Mouse (Mus musculus): ENCODE measurements at regions not wholly inside any gene's neighbourhood (a gene's known extent, or its start where the extent isn't known, plus 50 kb on each side); places are given as distances from the start of the nearest gene placed in this dataset.

- DNase-seq (ENCODE audit: low spot score in 2 of 2), result no peak
- intact Hi-C loops (cut with DNase I), result no loop called here
These were observed 443.8 kb downstream of the Tmem135 start for GRCm38 (mm10) chr7:88960190-88960589.

GRCm38 (mm10) chr7:88959332-88960124 lies 444.5 kb downstream of the Tmem135 start:
- no peak for DNase-seq (ENCODE audit: low spot score in 2 of 2)
- intact Hi-C loops (cut with DNase I), result no loop called here

GRCm38 (mm10) chr7:88954978-88955377 lies 449.0 kb downstream of the Tmem135 start:
- intact Hi-C loops (cut with DNase I), result no loop called here
- DNase-seq (ENCODE audit: low spot score in 2 of 2), result peak; percentile 12 to 17

DNA sequence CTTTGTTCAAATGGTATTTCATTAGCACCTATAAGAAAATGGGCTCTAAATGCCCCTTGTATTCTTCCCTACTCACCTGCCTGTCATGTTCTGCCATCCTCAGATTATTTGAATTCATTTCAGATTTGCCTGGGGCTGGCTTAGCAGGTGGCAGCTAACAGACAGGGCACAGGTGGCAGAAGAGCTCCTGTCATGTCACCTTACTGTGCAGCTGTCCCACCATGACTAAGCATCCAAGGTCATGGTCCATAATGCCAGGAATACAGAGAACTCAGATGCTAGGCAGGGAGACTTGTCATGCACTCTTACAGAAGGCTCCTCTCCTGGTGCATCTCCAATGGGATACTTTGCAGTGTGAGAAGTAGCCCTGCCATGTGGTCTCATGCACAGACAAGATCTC lies 458.7 kb downstream of the Tmem135 start:
- DNase-seq (ENCODE audit: low spot score in 2 of 2), result no peak
- intact Hi-C loops (cut with DNase I), result no loop called here

GRCm38 (mm10) chr7:88944936-88945335 lies 459.1 kb downstream of the Tmem135 start:
- DNase-seq (ENCODE audit: low spot score in 2 of 2), result no peak
- intact Hi-C loops (cut with DNase I), result no loop called here

- DNase-seq (ENCODE audit: low spot score in 2 of 2), result no peak
- intact Hi-C loops (cut with DNase I), result no loop called here
These were observed 462.6 kb downstream of the Tmem135 start for GRCm38 (mm10) chr7:88941246-88941910.

DNA sequence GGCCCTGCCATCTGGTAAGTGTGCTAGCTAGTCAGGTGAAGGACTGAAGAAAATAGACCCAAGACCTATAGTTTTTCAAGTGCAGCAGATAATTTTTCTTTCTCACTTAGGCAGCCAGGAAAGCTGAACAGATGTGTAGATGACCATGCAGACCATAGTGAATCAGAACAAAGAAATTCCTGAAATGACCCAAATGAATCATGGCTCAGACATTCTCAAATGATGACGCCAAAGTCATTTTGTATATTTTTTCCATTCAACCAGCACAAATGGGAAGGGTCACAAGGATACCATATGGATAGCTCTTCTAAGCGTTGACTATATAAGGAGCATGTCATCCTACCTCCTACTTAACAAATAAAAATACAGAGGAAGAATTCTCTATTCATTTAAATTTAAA lies 463.8 kb downstream of the Tmem135 start:
- DNase-seq (ENCODE audit: low spot score in 2 of 2), result no peak
- intact Hi-C loops (cut with DNase I), result no loop called here

GRCm38 (mm10) chr7:88928245-88928795 lies 475.7 kb downstream of the Tmem135 start:
- no peak for DNase-seq (ENCODE audit: low spot score in 2 of 2)
- intact Hi-C loops (cut with DNase I), result no loop called here
